Mouse (Mus musculus) WW6 (cell line): ENCODE results near the gene Safb.
"Not testable (repeated sequence)": the region's sequence is repeated elsewhere in the genome, so short reads cannot be mapped to it uniquely, and the experiment has no call there.

Experiments
- DNase-seq: peaks from one replicate; pipeline ENCODE4 v3.0.0-alpha.2; 2013; ENCODE audit warnings: low read depth, low spot score

Safb gene

GRCm38 (mm10) chr17:56609452-56610171, 25.0 kb downstream of the Safb start, which contains the start of gene 2410015M20Rik:
Gene 2410015M20Rik (minus strand): TSS chr17:56609771.
- peak; percentile 92 for DNase-seq

GRCm38 (mm10) chr17:56611323-56611722, 26.7 kb downstream of the Safb start:
- no peak for DNase-seq

GRCm38 (mm10) chr17:56611861-56612564, 27.4 kb downstream of the Safb start:
- peak; percentile 85 for DNase-seq

GRCm38 (mm10) chr17:56612565-56612939, 27.9 kb downstream of the Safb start:
- DNase-seq = not testable (repeated sequence)

GRCm38 (mm10) chr17:56613236-56613844, 28.7 kb downstream of the Safb start, which contains the start of gene Rpl36:
Gene Rpl36 (plus strand): TSS chr17:56613416.
- DNase-seq = no peak

- DNase-seq = not testable (repeated sequence)
Measured at GRCm38 (mm10) chr17:56613893-56614292, 29.3 kb downstream of the Safb start.

- no peak for DNase-seq
Measured at GRCm38 (mm10) chr17:56614391-56615135, 29.9 kb downstream of the Safb start.

- DNase-seq = no peak
Measured at GRCm38 (mm10) chr17:56615136-56615784, 30.6 kb downstream of the Safb start.

- DNase-seq = no peak
Measured at GRCm38 (mm10) chr17:56615792-56616191, 31.2 kb downstream of the Safb start.

- no peak for DNase-seq
Measured at GRCm38 (mm10) chr17:56616725-56617124, 32.1 kb downstream of the Safb start.

GRCm38 (mm10) chr17:56617628-56618027, 33.0 kb downstream of the Safb start:
- no peak for DNase-seq

GRCm38 (mm10) chr17:56625495-56625894, 40.9 kb downstream of the Safb start:
- DNase-seq = no peak

GRCm38 (mm10) chr17:56626260-56626659, 41.6 kb downstream of the Safb start:
- DNase-seq = no peak

- peak; percentile 99 for DNase-seq
Measured at GRCm38 (mm10) chr17:56626754-56627470, 42.3 kb downstream of the Safb start, which contains the start of gene Lonp1. Gene Lonp1 (minus strand): TSS chr17:56626887.

- no peak for DNase-seq
Measured at GRCm38 (mm10) chr17:56627530-56628277, 43.1 kb downstream of the Safb start, which contains the start of gene Catsperd. Gene Catsperd (plus strand): TSS chr17:56628143.

- DNase-seq = not testable (repeated sequence)
Measured at GRCm38 (mm10) chr17:56629800-56630781, 45.5 kb downstream of the Safb start.

- no peak for DNase-seq
Measured at GRCm38 (mm10) chr17:56631807-56632206, 47.2 kb downstream of the Safb start.

- no peak for DNase-seq
Measured at GRCm38 (mm10) chr17:56634023-56634422, 49.4 kb downstream of the Safb start.
